Mouse (Mus musculus): ENCODE measurements around the gene Clptm1.
A peak's percentile ranks its signal among the peaks of the same experiment; 100 is the strongest.
"Not testable (repeated sequence)": the region's sequence is repeated elsewhere in the genome, so short reads cannot be mapped to it uniquely, and the experiment has no call there.

Gene Clptm1

GRCm38 (mm10) chr7:19604606-19605214 lies 60.1 kb downstream of the Clptm1 start:
- not testable (repeated sequence) for DNase-seq

DNA sequence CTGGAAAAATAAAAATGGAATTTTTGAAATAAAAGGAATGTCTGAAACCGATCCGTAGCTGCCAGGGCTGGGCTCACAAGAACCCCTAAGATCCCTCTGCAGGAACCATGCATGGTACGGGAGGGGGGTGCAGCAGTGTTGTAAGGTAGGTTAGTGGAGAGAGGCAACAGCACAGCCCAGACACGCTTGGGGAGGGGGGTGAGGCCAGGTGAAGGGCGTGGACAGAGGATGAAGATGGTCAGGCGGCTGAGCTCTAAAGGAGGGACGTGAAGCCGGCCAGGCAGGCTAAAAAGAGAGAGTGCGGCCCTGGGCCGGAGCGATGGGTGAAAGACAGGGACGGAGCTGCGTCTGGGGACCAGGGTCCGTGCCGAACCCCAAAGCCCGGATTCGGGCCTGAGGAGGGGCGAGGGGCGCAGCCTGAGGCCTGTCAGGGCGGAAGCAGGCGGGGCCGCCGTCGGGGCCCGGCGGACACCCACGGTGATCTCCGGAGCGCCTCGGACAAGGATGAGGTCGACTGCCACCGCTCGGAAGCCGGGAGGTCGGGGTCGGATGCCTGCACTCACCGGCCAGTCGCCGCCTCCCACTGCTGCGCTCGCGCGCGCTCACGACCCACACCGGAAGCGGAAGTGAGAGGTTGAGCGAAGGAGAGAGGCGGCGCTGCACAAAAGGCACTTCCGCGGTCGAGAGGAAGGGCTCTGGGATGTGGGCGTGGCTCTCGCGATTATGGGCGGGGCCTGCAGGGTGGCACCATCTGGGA lies 60.8 kb downstream of the Clptm1 start, which contains the start of gene Clasrp:
Clasrp (minus strand) TSS at position 638 of the 757 bp plus-strand sequence.
- DNase-seq, result peak; percentile 98

DNA sequence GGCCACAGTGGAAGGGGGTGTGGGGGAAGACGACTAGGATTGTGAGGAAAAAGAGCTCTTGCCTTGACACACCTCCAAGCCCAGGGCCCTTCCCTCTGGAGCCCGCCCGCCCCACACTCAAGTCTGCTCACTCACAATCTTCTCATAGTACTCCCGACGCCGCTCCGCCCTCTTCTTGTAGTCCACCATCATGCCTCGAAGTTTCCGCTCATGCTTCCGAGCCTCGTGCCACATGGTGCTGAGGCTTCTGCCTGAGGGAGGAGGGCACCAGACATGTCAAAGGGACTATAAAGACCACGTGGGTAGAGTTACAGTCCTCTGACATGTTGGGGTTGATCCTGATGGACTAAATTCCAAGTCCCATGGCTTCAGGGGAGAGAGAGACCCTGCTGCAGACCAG lies 61.8 kb downstream of the Clptm1 start:
- no peak for DNase-seq

- DNase-seq, result no peak
These were observed 64.3 kb downstream of the Clptm1 start for GRCm38 (mm10) chr7:19600562-19600961.

GRCm38 (mm10) chr7:19593061-19593730 lies 71.6 kb downstream of the Clptm1 start:
- DNase-seq, result no peak

DNA sequence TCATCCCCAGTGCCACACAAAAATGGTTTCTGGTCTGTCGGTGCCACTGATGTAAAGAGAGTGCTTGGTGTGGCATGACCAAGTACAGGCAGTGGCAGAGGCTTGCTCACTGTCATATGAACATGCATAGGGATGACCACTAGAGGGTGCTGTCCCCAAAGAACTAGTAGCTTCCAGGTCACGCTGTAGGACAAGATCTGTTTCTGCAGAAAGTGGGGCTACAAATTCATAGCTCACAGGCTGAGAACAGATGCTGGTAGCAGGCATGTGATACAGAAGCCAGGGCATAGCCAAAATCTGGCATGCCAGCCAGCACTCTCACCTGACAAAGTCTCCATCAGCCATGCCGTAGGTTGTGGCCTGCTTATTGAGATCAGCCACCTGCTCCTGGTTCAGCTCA lies 74.9 kb downstream of the Clptm1 start:
- peak; percentile 86 for DNase-seq

DNA sequence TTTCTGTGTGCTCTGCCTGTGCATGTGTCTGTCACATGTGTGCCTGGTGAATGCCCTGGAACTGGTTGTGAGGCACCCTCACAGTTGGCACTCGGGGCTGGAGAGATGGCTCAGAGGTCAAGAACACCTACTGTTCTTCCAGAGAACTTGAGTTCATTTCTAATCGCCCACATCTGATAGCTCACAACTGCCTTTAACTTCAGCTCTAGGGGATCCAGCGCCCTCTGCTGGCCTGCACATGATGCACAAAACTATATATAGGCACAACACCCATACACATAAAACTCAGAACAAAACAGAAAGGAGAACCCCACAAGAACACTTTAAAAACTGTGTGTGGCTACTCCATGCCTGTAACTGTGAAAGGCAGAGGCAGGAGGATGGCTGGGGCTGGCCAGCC lies 75.6 kb downstream of the Clptm1 start:
- DNase-seq, result peak; percentile 79

- no peak for DNase-seq
These were observed 78.6 kb downstream of the Clptm1 start for GRCm38 (mm10) chr7:19586269-19586668.
